Mouse (Mus musculus): ENCODE measurements around the gene Dapk2.

The Dapk2 gene

DNA sequence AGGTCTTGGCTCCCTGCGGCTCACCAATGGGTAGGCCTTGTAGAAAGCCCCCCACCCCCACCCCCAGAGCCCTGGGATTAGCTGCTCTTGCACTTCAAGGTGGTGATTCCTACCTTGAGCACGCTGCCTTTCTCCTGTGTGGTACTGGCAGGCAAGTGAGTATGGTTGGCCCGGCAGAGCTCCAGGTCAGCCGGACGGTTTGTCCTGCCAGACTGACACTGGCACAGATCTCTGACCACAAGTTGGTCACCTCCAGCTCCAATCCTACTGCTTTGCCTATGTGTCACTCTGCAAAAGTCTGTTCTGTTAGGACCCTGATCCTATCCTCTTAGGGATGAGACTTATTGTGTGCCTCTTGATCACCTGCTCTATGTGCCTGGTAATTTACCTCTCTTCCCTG is 26.5 kb downstream of the Dapk2 start:
- DNase-seq (ENCODE audit: low read depth, low spot score), result no peak

DNA sequence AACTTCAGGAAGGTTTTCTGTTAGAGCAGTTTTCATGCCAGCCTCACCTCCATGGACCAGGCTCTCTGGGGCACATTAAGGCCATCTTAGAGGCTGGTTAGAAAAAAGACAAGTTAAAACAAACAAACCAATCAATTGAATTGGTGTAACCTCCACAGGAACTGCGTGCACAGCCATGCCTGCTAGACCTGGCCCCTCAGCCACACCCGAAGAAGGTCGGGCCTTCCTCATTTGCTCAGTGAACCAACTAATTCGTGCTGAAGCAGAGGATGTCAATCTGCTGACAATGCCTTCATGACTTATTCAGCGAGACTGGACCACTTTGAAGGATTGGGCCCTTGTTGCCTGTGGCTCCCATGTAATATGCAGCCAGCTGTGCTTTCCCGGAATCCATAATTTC is 28.4 kb downstream of the Dapk2 start:
- no peak for DNase-seq (ENCODE audit: low read depth, low spot score)

DNA sequence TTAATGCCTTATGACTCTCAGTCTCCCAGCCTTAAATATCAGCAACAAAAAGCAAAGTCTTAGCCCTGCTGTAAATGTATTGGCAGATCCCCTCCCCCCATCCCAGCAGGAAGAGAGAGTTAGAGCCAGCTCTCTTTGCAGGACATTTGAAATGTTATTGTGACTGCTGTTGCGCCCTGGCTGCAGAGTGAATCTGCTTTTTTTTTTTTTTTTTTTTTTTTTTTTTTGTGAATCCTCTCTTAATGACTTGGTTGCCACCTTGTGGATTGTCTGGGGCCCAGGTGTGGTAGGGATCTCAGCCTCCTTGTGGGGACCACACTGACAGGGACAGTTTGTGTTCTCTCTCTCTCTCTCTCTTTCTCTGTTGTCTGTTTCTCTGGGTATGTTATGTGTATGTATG is 31.0 kb downstream of the Dapk2 start:
- DNase-seq (ENCODE audit: low read depth, low spot score), result no peak

DNA sequence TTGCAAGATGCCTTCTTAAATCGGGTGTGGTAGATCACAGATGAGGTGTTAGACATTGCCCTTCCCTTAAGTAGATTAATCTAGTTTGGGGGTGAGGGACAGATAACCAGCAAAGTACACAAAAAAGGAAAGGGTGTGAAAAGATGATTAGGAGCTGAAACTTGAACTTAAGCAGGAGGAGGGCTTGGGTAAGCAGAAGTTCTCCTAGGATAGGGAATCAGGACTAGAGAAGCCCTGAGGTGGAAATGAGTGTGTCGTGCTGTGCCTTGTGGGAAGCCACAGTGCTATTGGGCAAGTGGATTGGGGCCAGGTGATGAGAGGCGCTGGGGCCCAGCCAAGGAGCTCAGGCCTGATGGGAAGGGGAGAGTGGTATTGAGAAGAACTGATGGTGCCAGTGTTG is 36.0 kb downstream of the Dapk2 start:
- DNase-seq (ENCODE audit: low read depth, low spot score), result no peak

DNA sequence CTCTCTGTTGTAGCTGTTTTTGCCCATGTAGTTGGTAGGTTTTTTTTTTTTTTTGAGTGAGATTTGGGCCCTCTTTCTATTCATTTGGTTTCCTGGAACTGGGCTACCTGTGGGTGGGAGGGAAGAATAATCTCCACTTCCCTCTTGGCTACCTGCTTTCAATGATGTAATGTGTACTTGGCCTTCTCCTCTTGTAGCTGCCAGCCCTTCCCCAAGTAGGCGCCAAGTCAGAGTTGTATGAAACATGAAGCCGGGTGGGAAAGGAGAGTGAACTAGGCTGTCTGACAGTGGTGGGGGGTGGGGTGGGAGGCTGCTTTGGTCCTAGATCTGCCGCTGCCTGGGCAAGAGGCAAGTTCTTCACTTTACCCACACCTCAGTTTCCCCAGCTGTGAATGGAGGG is 38.5 kb downstream of the Dapk2 start:
- no peak for DNase-seq (ENCODE audit: low read depth, low spot score)

DNA sequence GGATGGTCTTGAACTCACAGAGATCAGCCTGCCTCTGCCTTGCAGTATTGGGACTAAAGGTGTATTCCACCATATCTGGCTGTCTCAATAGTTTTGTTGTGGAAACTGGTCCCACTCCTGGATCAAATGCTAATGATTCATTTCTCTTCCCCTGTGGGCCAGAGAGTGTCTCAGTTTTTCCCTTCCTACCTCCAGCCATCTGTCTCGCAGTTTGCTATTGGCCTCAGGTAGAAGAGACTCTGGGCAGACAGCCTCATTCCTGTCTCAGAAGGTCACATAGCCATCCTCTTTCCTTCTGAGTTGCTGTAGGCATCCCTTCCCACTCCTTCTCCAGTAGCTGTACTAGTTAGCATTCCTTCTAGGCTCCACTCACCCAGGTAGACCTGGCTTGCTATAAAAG is 40.5 kb downstream of the Dapk2 start:
- no peak for DNase-seq (ENCODE audit: low read depth, low spot score)

DNA sequence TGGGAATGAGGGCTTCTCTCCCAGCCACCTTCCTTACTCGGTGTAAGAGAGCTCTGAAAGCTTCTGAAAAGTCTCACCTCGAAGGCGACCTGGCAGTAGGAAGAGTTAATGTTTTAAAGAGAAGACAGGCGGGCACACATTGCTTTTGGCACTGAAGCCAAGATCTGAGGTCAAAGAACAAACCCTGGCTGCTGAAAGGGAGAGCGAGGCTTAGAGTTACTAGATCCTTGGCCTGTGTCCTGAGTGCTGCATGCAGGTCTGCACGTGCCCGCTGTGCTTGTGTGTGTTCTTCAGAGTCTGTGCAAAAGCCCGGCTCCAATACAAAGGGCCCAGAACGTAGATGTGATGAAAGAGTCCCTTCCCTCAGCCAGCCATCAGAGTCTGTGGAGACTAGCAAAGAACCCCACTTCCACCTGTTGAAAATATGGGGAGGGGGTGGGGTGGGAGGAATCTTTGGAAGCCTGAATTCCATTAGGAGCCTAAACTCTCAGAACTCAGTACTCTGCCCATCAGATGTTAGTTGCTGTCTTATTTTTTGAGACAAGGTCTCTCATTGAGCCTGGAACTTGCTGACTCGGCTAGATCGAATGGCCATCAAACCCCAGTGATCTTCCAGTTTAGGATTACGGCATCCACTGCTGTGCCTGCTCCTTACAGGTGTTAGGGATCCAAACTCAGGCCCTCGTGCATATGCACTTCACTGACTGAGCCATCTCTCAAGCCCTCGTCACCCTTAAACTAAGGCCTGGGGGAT is 41.8 kb downstream of the Dapk2 start:
- no peak for DNase-seq (ENCODE audit: low read depth, low spot score)

DNA sequence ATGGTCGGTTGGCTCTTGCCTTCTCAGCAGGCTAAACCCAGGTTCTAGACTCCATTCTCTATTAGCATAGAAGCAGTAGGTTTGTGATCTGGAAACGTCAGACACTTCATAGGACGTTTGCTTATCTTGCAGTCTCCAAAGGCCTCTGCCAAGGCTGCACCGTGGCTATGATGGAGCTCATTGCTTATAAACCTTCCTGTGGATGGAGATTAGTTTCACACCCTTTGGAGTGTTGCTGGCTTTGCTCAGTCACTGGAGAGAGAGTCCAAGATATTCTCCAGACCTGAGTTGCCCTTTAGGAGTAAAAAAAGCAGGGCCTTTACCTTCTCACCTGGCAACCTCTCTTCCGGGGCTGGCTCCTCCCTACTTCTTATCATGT is 42.4 kb downstream of the Dapk2 start:
- no peak for DNase-seq (ENCODE audit: low read depth, low spot score)

DNA sequence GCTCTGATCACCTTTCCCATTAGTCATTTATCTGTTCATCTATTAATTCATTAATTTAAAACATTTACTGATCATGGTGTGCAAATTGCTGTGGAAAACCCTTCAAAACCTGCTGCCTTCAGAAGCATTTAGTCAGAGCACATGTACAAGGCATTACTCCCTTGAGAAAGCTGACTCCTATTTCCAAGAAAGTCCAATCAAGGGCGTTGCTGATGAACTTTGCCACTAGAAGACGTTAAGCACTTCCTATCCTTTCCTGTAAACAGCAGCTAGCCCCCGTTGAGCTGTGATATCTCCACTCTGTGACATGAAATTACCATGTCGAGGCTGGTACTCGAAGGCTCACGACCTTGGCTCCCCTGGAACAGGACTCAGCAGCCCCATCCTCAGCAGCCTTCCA is 43.6 kb downstream of the Dapk2 start:
- DNase-seq (ENCODE audit: low read depth, low spot score), result no peak

DNA sequence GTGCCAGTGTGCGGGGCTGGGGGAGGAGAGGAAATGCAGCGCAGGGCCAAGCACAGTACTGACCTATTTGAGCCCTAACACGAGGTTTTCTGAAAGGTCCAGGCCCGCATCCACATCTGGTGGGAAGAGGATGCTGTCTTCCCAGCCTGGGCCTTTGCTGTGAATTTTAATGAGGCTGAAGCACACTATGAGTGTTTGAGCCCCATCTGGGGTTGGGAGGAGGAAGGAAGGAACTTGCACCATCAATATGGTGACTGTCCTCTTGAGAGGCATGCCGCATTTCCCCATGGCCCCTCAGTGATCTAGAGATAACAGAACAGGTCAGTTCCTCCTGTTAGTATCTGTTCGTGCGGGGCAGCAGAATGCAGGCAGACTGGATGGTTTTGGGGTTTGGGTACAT is 44.4 kb downstream of the Dapk2 start:
- no peak for DNase-seq (ENCODE audit: low read depth, low spot score)

DNA sequence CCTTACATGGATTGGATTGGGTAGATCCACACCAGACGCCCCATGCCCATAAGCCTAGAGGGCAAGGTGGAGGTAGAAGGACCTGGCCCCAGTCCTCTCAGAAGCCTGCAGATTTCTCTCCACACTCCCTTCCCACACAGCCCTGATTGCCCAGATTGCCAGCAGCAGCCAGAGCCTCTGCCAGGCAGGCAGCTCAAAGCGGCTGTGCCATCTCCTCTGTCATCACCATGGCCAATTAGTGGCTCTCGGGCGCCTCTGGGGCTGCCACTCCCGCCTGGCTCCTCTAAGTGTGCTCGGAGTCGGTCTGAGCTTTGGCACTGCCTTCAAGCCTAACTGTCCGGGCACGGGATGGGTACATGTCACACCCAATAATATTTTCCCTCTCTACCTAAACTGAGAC is 47.7 kb downstream of the Dapk2 start:
- DNase-seq (ENCODE audit: low read depth, low spot score), result no peak

DNA sequence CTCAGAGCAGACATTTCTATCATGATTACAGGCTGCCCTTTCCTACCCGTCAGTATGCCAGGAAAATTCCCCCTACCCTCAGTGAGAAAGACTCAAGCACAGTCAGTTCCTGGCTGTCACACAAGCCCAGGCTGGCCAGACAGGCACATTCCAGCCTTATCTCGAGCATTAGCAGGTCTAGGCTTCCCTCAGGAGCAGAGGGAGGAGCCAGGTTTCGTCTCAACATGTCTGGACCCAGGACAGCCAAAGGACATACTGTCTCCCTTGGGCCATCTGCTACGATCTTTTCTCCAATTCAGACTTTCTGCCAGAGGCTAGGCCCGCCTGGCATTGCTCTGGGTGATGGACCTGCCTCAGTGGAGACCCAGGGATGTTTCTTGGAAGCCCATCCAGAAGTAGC is 48.8 kb downstream of the Dapk2 start:
- DNase-seq (ENCODE audit: low read depth, low spot score), result no peak

DNA sequence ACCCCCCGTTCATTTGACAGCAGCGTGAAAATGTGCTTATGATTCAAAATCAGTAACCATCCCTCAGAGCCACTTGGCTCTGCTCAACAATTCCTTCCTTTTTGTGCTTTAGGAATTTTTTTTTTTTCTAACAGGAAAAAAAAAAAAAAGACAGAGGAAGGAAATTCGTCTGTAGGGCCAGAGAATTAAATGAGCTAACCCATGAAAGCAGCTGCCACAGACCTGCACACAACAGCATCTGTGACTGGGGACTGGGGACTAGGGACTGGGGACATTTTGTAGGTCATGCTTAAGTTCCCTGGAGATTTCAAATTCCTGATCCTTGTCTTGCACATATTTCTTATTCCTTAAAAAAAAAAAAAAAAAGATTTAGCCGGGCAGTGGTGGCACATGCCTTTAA is 53.4 kb downstream of the Dapk2 start:
- no peak for DNase-seq (ENCODE audit: low read depth, low spot score)

DNA sequence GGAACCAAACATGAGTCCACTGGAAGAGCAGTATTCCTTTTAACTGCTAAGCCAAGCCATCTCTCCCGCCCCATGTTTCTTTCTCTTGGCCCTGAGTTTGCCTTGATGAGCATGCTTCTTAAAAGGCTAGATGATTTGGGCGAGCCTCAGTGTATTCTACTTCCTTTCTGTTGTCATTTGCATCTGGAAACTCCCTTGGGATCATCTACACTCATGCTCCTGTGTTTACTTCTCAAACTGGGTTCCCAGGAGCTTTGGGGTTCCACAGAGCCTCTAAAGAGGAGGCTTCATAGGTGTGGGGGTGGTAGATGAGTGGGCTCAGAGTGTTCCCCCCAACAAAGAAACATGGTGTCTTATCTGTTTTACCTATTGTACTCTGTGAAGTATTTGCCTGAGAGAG is 54.1 kb downstream of the Dapk2 start:
- DNase-seq (ENCODE audit: low read depth, low spot score), result no peak

DNA sequence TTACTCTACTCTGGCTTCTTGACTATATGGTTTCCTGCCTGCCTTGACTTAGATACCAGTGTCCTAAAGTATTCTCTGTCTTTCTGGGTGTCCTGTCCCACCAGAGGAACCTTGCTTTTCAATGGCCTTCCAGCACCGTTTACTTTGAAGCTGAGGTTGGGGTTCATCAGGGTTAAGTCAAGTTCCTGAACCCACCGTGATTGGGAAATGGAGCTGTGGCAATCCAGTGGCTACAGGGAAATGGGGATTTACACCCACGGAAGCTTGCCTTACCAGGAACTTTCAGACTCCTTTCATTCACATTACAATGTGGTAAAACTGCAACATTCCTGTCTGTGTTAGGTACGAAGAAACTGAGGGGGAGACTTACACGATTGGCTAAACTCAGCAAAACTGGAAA is 54.8 kb downstream of the Dapk2 start:
- DNase-seq (ENCODE audit: low read depth, low spot score), result no peak

DNA sequence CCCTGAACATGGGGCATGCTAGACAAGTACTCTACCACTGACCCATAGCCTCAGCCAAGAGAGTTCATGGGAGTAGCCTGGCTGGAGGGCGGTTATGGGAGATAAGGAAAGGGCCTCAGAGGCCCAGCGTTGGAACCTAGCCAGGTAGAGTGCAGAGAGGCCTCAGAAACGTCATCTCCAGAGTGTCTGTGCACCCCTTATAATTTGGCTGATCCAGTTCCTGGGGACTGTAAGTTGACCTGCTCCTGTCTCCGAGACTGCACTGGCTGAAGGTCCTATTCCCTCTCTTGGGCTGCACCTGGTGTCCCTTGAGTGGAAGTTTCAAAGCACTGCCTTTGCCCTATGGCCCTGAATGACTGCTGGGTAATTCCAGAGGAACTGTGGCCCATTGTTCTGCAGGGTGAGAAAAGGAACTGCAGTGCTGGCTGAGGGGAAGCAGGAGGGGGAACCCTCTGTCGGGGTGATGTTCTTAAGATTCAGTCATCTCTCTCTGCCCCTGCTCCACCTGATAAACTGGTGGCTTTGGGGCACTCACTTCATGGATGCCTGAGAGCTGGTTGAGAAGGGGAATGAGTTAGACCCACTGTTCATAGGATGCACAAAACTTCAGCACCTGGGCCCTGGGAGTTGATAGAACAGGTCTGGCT is 55.5 kb downstream of the Dapk2 start:
- no peak for DNase-seq (ENCODE audit: low read depth, low spot score)

DNA sequence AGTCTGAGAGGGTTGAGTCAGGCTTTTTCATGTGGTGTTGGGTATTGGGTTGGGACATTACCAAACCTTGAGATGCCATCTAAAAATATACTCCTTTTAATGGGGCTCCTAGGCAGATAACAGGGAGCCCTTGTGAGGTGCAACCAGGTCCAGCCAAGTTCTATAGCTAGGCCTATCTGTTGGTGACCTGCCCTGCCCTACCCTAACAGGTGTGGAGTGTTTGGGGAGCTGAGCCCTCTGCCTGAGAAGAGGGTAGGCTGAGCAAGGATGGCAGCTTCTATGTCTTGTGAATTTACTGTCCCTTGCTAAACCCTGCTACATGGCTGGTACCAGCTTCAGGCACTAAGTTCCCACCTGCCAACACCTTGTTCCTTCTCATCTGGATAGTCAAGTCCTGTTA is 57.5 kb downstream of the Dapk2 start:
- no peak for DNase-seq (ENCODE audit: low read depth, low spot score)

DNA sequence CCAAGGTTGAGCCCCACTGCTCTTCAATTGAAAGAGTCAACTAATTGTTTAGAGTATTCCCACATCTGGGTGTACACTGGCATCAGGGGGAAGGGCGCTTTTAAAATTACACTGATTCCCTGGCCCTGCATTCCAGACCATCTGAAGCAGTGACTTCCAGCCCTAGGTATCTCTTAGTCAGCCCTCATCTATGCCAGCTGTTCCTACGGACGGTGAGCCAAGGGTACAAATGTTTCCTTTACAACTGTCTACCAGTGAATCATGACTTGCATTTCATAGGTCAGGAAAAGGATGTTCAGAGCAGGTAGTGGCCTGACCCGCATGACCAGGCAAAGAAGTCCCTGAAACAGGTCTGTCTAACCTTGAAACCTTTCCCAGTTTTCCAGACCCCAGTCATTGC is 59.9 kb downstream of the Dapk2 start:
- no peak for DNase-seq (ENCODE audit: low read depth, low spot score)

DNA sequence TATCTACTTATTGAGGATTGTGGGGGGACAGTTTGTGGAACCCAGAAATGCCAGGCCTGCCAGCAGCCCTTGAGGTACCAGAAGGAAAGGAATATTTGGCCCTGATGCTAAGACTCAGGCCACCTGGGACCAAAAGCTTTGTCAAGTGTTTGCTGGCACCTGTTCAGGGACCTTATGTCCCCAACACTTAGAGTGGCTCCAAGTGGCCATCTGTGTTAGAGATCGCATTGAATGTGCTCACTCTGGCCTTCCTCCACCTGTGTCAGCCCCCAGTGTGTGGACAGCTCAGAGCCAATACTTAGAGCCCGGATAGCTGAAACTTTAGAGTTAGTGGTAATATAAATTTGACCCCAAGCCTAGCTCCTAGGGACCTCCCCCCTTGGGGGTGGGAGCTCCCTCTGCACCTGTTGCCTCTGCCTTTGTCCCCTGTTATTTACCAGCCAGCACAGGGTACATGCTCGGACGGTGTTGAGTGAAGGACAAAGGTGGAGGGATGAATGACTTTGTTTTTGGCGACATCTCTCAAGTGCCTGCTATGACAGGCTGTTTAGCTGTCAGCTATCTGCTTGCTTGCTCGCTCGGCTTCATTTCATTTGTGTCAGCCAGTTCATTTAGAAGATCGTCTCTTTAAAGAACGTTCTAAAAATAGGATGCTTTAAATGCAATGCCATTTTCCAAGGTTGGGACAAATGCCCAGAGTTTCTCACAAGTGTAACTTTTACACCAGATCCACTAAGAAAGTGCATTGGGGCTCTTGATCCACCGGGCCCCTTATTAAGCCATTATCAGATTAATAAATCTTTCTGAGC is 61.1 kb downstream of the Dapk2 start:
- DNase-seq (ENCODE audit: low read depth, low spot score), result no peak

DNA sequence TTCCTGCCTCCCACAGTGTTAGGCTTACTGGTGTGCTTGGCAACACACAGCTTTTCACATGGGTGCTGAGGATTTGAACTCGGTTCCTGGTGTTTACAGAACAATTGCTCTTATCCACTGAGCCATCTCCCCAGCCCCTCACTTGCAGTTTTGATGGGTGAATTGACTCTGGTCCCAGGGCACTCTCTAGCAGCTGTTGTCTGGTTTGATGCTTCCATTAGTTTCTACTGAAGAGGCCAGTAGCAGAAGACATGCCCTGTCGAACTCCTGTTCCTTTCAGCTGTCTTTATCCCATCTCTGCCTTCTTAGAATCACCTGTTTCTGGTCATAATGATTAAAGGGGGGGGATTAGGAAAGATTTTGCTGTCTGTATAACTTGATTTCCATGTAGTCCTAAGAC is 65.8 kb downstream of the Dapk2 start:
- no peak for DNase-seq (ENCODE audit: low read depth, low spot score)

DNA sequence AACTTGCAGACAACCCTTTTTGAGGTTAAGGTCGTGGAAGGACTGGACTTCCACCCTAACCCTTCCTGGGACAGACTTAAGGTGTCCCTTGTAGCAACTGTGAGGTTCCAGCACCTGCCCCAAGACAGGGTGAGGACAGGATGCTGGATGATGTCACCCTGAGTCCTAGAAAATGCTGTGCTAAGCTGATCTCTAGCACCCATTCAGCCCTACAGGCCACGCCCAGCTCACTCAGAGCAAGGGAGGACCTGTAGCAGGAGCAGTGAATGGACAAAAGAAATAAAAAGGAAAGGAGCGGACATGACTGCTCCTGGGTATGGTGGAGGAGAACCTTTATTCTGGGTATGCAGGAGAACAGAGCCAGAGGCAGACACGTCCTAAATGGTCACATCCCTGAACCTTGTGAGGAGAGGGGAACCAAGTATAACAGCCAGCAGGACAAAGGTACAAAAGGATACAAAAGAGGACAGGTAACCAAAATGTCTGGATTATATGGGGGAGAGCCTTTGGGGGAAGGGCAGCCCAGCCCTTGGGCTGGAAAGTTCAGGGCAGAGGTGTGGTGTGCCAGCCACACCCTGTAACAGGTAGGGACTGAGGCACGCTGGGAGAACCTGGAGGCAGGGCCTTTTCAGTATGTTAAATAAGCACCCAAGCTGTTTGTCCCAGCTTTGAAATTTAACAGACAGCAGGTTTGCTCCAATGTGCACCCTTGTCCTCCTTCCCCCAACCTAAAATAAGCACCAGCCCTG is 67.9 kb downstream of the Dapk2 start:
- DNase-seq (ENCODE audit: low read depth, low spot score), result no peak

DNA sequence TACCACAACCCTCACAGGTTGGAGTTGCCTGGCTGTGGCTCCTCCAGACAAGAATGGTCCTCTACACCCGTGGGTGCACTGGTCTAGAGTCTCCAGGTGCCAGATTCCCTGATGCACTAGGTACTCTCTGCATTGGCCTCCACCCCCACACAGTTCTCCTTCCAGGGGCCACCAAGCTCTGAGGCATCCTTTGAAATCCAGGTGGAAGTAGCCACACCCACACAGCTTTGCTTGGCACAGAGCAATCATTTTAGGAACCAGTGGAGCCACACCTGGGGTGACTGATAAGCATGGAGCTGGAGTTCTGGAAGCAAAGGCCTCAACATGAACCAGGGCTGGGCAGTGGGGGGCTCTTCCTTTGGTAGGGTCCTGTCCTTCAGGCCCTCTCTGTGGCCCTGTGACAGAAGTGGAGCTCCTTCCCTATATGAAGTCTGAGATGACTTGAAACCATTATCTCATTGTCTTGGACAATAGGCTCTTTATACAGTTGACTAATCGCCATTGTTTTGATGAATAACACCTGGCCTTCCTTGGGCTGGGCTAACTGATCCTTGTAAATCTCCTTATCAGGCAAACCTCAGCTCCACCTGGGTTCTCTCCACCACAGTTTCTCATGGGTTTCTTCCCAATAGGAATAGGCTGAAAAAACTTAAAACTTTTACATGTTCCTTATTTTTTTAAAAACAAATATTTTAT is 70.6 kb downstream of the Dapk2 start:
- DNase-seq (ENCODE audit: low read depth, low spot score), result no peak
